Mouse (Mus musculus) G1E (cell line): ENCODE results near the gene Klc4.

Experiments used
- CTCF ChIP-seq: IDR thresholded peaks from 2 replicates; pipeline ENCODE4 v1.5.1; 2012; ENCODE audit warnings: low read depth, low read length, inconsistent platforms, mixed read lengths
- GATA1 ChIP-seq: IDR thresholded peaks from 2 replicates; pipeline ENCODE4 v1.6.1; 2012; ENCODE audit warnings: borderline replicate concordance, low read length, inconsistent platforms, mixed read lengths
- GATA2 ChIP-seq: IDR thresholded peaks from 2 replicates; pipeline ENCODE4 v1.6.1; 2012; ENCODE audit warnings: low read depth, low read length, inconsistent platforms, borderline replicate concordance
- POLR2AphosphoS5 ChIP-seq: IDR thresholded peaks from 2 replicates; pipeline ENCODE4 v1.6.1; 2012; ENCODE audit warnings: low read depth, low read length, inconsistent platforms; ENCODE audit not compliant: insufficient replicate concordance
- TAL1 ChIP-seq: conservative IDR thresholded peaks from 2 replicates; pipeline ENCODE4 v1.6.1; 2012; ENCODE audit warnings: low read depth, low read length, inconsistent platforms, mixed read lengths

DNA sequence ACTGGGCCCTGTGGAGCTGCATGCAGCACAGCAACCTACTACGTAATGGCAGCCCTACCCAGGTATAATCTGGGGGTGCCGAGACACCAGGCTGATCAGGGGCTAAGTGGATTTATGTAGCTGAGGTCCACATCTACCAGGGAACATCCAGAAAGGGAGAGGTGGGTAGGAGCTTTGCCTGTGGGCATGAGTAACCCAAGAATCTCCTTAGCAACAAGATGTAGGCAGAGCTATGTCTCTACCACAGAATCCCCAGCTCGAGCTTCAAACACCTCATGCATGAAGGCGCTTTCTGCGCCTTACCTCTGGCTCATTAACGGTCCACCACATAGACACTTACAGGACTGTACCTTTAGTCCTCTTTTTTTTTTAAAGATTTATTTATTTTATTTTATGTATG lies 50.5 kb downstream of the Klc4 start:
- TF ChIP-seq CTCF (no peak), TAL1 (no peak), POLR2AphosphoS5 (no peak), GATA2 (no peak), GATA1 (no peak)
